Mouse (Mus musculus): Measurements from ENCODE around the gene Als2.
A peak's percentile ranks its signal among the peaks of the same experiment; 100 is the strongest.

Als2 gene

DNA sequence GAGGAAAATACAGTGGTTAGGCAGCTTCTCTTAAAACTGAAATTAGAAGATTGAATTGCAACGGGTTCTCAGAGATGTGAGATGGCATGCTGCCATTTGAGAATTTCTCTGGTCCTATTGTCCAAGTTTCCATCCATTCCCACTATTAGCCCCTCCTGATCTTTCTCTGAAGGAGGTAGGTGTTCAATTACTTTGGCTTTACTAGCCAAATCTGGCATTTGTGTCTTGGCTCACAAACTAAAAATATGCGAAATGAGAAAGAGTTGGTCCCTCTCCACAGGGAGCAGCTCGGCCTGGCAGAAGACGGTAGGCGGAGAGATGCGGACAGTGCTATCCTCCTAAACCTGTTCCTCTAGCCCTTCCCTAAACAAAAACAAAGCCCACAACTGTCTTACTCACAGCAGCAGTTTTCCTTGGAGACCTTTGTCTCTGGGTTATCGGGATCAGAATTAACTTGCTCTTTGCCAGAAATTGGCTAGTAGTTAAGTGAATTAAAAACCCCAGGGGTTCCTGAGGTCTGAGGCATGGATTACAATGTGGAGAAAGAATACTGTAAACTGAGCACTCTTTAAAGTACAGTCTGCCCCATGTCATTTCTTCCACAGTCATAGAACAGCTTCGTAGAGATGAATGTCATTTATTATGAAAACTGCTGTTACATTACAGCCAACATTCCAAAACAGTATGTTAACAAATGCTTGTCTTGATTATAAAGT, 74.6 kb downstream of the Als2 start:
- no peak for DNase-seq

DNA sequence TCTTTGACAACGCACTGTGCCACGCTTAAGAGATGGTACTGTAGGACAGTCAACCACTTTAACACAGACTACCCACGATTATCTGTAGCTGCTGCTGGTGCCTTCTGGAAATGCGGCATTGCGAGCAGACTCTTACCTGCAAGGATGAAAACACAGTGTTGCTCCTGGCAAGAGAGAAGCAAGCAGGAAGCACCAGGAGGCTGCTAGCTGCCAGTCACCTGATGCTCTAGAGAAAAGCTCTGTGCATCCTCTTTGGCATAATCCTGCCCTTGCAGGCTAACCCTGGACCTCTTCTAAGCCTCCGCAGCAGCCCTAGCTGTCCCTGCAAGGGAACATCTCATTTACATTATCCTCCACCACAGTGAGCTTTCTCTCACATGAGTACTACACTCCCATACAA, 75.6 kb downstream of the Als2 start:
- DNase-seq, result no peak

GRCm38 (mm10) chr1:59160871-59161270, 76.2 kb downstream of the Als2 start:
- no peak for DNase-seq

GRCm38 (mm10) chr1:59159136-59159535, 77.9 kb downstream of the Als2 start:
- no peak for DNase-seq

- DNase-seq, result no peak
These were observed 78.5 kb downstream of the Als2 start for GRCm38 (mm10) chr1:59158498-59158897.

- no peak for DNase-seq
These were observed 79.2 kb downstream of the Als2 start for GRCm38 (mm10) chr1:59157846-59158245.

DNA sequence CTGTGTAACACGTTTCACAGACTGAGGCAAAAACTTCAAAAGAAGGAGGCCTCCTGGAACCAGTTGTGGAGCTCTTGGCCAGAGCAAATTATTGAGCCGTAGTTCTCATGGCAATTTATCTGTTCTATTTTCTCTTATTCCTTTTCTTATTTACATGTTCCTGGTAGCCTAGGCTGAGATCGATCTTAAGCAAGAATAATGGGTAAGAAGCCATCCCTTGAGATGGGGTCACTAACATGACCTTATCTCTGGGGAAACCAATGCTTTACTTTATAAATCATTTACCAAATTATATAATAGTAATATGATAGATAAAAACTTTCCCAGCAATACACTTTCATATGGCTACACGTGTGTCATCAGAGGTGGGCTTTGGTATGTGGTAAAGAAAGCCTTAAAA, 84.7 kb downstream of the Als2 start:
- DNase-seq, result no peak

DNA sequence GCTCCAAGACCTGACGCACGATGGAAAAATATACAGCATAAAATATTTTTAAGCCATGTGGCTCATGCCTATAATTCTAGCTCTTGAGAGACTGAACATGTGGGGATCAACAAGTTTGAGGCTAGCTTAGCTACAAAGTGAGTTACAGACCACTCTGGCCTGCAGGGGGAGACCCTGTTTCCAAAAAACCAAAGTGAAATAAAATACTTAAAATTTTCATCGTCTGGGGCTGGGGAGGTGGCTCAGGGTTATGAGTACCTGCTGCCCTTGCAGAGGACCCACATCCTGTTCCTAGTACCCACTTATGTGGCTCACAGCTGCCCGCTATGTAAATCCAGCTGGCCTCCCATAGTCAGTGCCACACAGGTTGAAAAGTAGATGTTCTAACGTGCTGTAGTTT, 86.5 kb downstream of the Als2 start:
- no peak for DNase-seq

GRCm38 (mm10) chr1:59144543-59144942, 92.5 kb downstream of the Als2 start:
- peak in 1 of 2 experiments; percentile 33 for DNase-seq

DNA sequence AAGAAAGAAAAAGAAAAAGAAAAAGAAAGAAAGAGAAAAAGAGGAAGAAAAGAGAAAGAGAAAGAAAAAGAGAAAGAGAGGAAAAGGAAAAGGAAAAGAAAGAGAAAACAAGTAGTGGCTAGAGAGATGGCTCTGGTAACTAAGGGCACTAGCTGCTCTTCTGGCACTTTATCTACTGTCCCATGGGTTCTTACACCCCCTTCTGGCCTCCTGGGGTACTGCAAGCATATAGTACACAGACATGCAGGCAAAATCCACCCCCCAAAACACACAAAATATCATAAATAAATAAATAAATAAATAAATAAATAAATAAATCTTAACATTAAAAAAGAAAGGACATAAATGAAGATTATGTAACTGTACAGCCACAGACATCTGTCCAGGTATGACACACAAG, 94.2 kb downstream of the Als2 start:
- DNase-seq, result peak; percentile 32 to 72

GRCm38 (mm10) chr1:59134419-59134818, 102.6 kb downstream of the Als2 start:
- no peak for DNase-seq

- no peak for DNase-seq
These were observed 108.2 kb downstream of the Als2 start for GRCm38 (mm10) chr1:59128879-59129278.

DNA sequence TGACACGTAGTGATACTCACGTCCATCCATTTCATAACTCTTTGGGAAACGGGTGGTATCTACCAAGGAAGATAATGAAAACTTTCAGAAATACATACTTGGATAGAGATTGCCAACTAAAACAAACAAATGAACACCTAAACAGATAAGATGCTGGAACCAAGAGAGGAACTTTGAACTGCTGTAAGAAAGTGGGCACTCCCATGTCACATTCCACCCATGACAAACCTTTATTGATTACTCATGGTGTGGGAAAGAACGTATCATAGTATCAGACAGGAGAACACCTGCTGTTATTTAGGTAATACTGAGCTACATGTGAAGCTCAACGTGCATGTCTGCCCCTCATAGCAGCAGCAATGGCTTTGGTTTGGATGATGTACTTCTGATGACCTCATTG, 111.5 kb downstream of the Als2 start:
- DNase-seq, result no peak

DNA sequence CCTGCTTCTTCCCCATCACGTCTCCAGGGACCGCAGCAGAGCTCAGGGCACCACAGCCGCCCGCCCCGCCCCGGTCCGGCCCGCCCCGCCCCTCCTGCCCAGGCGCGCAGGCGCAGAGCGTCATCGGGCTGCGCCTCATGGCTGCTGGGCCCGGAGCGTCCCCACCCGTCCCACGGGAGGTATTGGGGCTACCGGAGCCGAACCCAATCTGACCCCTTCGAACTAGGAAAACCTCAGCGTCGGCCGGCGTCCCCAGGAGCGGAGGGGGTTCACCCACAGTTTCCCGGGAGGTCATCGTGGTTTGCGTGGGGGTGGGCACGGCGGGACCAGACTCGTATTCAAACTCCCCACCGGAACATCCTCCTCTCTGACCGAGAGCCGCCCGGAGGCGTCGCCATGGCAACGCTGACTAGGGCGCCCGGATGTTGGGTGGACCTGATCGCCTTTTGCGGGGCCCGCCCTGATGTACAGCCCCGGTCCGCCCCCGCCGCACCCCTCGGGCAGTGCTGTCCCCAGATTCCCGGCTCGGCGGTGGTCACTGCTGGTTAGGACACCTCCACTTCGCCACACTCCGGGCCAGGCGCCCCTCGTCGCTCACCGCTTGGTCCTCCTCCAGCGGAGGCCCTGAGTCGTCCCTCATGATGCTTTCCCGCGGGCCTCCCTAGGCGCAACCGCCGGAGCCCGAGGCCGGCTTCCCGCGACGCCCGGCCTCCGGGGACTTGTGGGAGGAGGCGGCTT, 117.1 kb downstream of the Als2 start, which contains the start of gene Tmem237:
TSS of gene Tmem237 (minus strand) at position 689 of the 738 bp plus-strand sequence.
- peak; percentile 84 to 86 for DNase-seq

Measured in spleen, adult 18-20 months (tissue).